Mouse (Mus musculus) 3134 (cell line): ENCODE measurements around the gene Med29.

ENCODE experiments used
- DNase-seq: peaks from one replicate; pipeline ENCODE4 v3.0.0-alpha.2; 2011; ENCODE audit warnings: low spot score; ENCODE audit not compliant: insufficient read length; ENCODE audit errors: extremely low read depth

The Med29 gene

GRCm38 (mm10) chr7:28392429-28393271, at the start of gene Med29, which contains the start of gene Paf1:
Med29 (minus strand) TSS chr7:28392708.
Paf1 (plus strand) TSS chr7:28392951.
- DNase-seq: peak; percentile 91

- no peak for DNase-seq
These were observed 49.4 kb upstream of the Med29 start for GRCm38 (mm10) chr7:28441776-28442485.

GRCm38 (mm10) chr7:28440739-28441138, 48.2 kb upstream of the Med29 start:
- no peak for DNase-seq

GRCm38 (mm10) chr7:28438771-28439170, 46.3 kb upstream of the Med29 start:
- no peak for DNase-seq

- DNase-seq: no peak
These were observed 45.5 kb upstream of the Med29 start for GRCm38 (mm10) chr7:28437964-28438363.

GRCm38 (mm10) chr7:28436932-28437570, 44.5 kb upstream of the Med29 start, which contains the start of gene Gmfg:
Gmfg (plus strand) TSS chr7:28437447.
- DNase-seq: peak; percentile 73

- DNase-seq: peak; percentile 99
These were observed 43.9 kb upstream of the Med29 start for GRCm38 (mm10) chr7:28436271-28436904.

GRCm38 (mm10) chr7:28435660-28436259, 43.3 kb upstream of the Med29 start:
- peak; percentile 19 for DNase-seq

- no peak for DNase-seq
These were observed 39.7 kb upstream of the Med29 start for GRCm38 (mm10) chr7:28432252-28432651.

- DNase-seq: no peak
These were observed 38.0 kb upstream of the Med29 start for GRCm38 (mm10) chr7:28430512-28430911.

GRCm38 (mm10) chr7:28427738-28428137, 35.2 kb upstream of the Med29 start:
- DNase-seq: no peak

GRCm38 (mm10) chr7:28423018-28423417, 30.5 kb upstream of the Med29 start:
- DNase-seq: no peak

GRCm38 (mm10) chr7:28419416-28419815, 26.9 kb upstream of the Med29 start:
- no peak for DNase-seq

GRCm38 (mm10) chr7:28418096-28418670, 25.7 kb upstream of the Med29 start:
- peak; percentile 69 for DNase-seq

GRCm38 (mm10) chr7:28417368-28417767, 24.9 kb upstream of the Med29 start:
- peak; percentile 39 for DNase-seq

- DNase-seq: no peak
These were observed 20.3 kb upstream of the Med29 start for GRCm38 (mm10) chr7:28412826-28413225.

GRCm38 (mm10) chr7:28410841-28411475, 18.4 kb upstream of the Med29 start:
- no peak for DNase-seq

GRCm38 (mm10) chr7:28401942-28402341, 9.4 kb upstream of the Med29 start:
- DNase-seq: no peak

GRCm38 (mm10) chr7:28401030-28401429, 8.5 kb upstream of the Med29 start:
- DNase-seq: no peak
